Mouse (Mus musculus) hindbrain, embryonic 14.5 days (tissue): Measurements from ENCODE around the gene Ddc. TPM values are rescaled to one million over a fixed set of nuclear protein-coding genes. Genes with fewer than 3 reads are reported as not detected.

ENCODE experiments used
- ATAC-seq: fragments of 200-750 bp; cut with Nextera tagmentation; 2 replicates; pipeline ENCODE4 v1.8.0; 2017; ENCODE audit warnings: moderate number of reproducible peaks, mild to moderate bottlenecking, moderate TSS enrichment, moderate library complexity; ENCODE audit not compliant: low FRiP score
- DNase-seq: peaks from one replicate; pipeline ENCODE4 v3.0.0-alpha.2; 2015; ENCODE audit warnings: low spot score
- H3K27ac ChIP-seq: fragments of 300-500 bp; sonication (generic); 2 replicates; pipeline ENCODE4 v1.5.1; 2014; ENCODE audit warnings: mild to moderate bottlenecking, moderate library complexity
- H3K27me3 ChIP-seq: fragments of 300-500 bp; sonication (generic); 2 replicates; pipeline ENCODE4 v1.6.1; 2014; ENCODE audit warnings: mild to moderate bottlenecking, low read length, mixed read lengths; ENCODE audit not compliant: control insufficient read depth, insufficient read depth
- H3K36me3 ChIP-seq: fragments of 300-500 bp; sonication (generic); replicated peaks from 2 replicates; pipeline ENCODE4 v1.6.1; 2014; ENCODE audit not compliant: control insufficient read depth, insufficient read depth
- H3K4me1 ChIP-seq: fragments of 300-500 bp; sonication (generic); replicated peaks from 2 replicates; pipeline ENCODE4 v1.6.1; 2014; ENCODE audit warnings: antibody characterized with exemption, low read length, mixed read lengths; ENCODE audit not compliant: control insufficient read depth, insufficient read depth
- H3K4me2 ChIP-seq: fragments of 300-500 bp; sonication (generic); replicated peaks from 2 replicates; pipeline ENCODE4 v1.6.1; 2014; ENCODE audit warnings: mild to moderate bottlenecking, moderate library complexity
- H3K4me3 ChIP-seq: fragments of 300-500 bp; sonication (generic); replicated peaks from 2 replicates; pipeline ENCODE4 v1.5.1; 2014; ENCODE audit warnings: mild to moderate bottlenecking, low read length
- H3K9ac ChIP-seq: fragments of 300-500 bp; sonication (generic); 2 replicates; pipeline ENCODE4 v1.6.1; 2014
- H3K9me3 ChIP-seq: fragments of 300-500 bp; sonication (generic); 2 replicates; pipeline ENCODE4 v1.6.1; 2016; ENCODE audit warnings: low read length; ENCODE audit not compliant: control insufficient read depth
- WGBS: fragments of 180-500 bp; shearing (Covaris S2); extraction: QIAGEN DNeasy Blood & Tissue Kit; methylation state at CpG from one replicate; pipeline ENCODE4 v1.1.7; 2014; 5-methylcytosine and 5-hydroxymethylcytosine counted together
- polyA plus RNA-seq: library from polyadenylated mRNA; unstranded; fragments of >200 nt; fragmentation: Nextera tagmentation; extraction: Ambion mirVana; gene quantifications from 2 replicates; pipeline ENCODE4 v1.2.1, GENCODE M21; 2014

Ddc gene
- polyA plus RNA-seq, 1 experiment from 2014 or later, result 7.0 TPM

GRCm38 (mm10) chr11:11938591-11938990 lies 40.6 kb upstream of the Ddc start:
- no peaks in the 10 kb centered on the region for H3K4me1 ChIP-seq
- no peak overlapping the region for H3K4me3 ChIP-seq
- peaks cover 45% of the 10 kb centered on the region for H3K36me3 ChIP-seq
- H3K9ac ChIP-seq, result no peak overlapping the region
- no peak for ATAC-seq
- 100% methylated on average over 1 of the region's 1 CpGs for WGBS
- no peaks in the 10 kb centered on the region for H3K27me3 ChIP-seq
- H3K27ac ChIP-seq, result no peak overlapping the region
- H3K9me3 ChIP-seq, result no peaks in the 10 kb centered on the region
- DNase-seq, result no peak
- H3K4me2 ChIP-seq, result no peak overlapping the region

GRCm38 (mm10) chr11:11937340-11938030 lies 39.5 kb upstream of the Ddc start:
- no peak overlapping the region for H3K4me2 ChIP-seq
- no peaks in the 10 kb centered on the region for H3K9me3 ChIP-seq
- H3K27ac ChIP-seq, result no peak overlapping the region
- H3K4me3 ChIP-seq, result no peak overlapping the region
- no peak for ATAC-seq
- H3K4me1 ChIP-seq, result no peaks in the 10 kb centered on the region
- no peaks in the 10 kb centered on the region for H3K27me3 ChIP-seq
- H3K9ac ChIP-seq, result no peak overlapping the region
- DNase-seq, result no peak
- 91% methylated on average over 10 of the region's 10 CpGs for WGBS
- peaks cover 43% of the 10 kb centered on the region for H3K36me3 ChIP-seq

GRCm38 (mm10) chr11:11934808-11935207 lies 36.9 kb upstream of the Ddc start:
- H3K4me2 ChIP-seq, result no peak overlapping the region

GRCm38 (mm10) chr11:11932102-11932789 lies 34.3 kb upstream of the Ddc start:
- H3K4me3 ChIP-seq, result no peak overlapping the region
- H3K36me3 ChIP-seq, result peaks cover 32% of the 10 kb centered on the region
- H3K27ac ChIP-seq, result no peak overlapping the region
- H3K9me3 ChIP-seq, result no peaks in the 10 kb centered on the region
- no peaks in the 10 kb centered on the region for H3K27me3 ChIP-seq
- WGBS, result 56% methylated on average over 11 of the region's 11 CpGs
- no peak overlapping the region for H3K9ac ChIP-seq
- H3K4me1 ChIP-seq, result 0 out of 2 replicates have a peak, but pooled peaks cover 5% of the 10 kb centered on the region
- no peak overlapping the region for H3K4me2 ChIP-seq
- peak; percentile 59; the same call in 1 of the 2 replicates for ATAC-seq
- DNase-seq, result no peak

More at GRCm38 (mm10) chr11:11934808-11935207, 36.9 kb upstream of the Ddc start:
- Histone ChIP-seq H3K27ac (no peak overlapping the region), H3K4me3 (no peak overlapping the region), H3K36me3 (peaks cover 43% of the 10 kb centered on the region), H3K9ac (no peak overlapping the region), H3K4me1 (0 out of 2 replicates have a peak, but pooled peaks cover 5% of the 10 kb centered on the region), H3K27me3 (no peaks in the 10 kb centered on the region), H3K9me3 (no peaks in the 10 kb centered on the region)
- DNase-seq, result no peak
- WGBS, result 88% methylated on average over 8 of the region's 8 CpGs
- no peak for ATAC-seq

- ATAC-seq, result no peak
- Histone ChIP-seq H3K27ac (no peak overlapping the region), H3K9ac (no peak overlapping the region), H3K4me1 (0 out of 2 replicates have a peak, but pooled peaks cover 5% of the 10 kb centered on the region), H3K9me3 (no peaks in the 10 kb centered on the region), H3K4me3 (no peak overlapping the region), H3K36me3 (peaks cover 27% of the 10 kb centered on the region), H3K27me3 (no peaks in the 10 kb centered on the region), H3K4me2 (no peak overlapping the region)
- DNase-seq, result no peak
- 49% methylated on average over 5 of the region's 5 CpGs for WGBS
These were observed 33.7 kb upstream of the Ddc start for GRCm38 (mm10) chr11:11931688-11932087.

GRCm38 (mm10) chr11:11930527-11930926 lies 32.6 kb upstream of the Ddc start:
- Histone ChIP-seq H3K9me3 (no peaks in the 10 kb centered on the region), H3K9ac (no peak overlapping the region), H3K27ac (no peak overlapping the region), H3K4me1 (0 out of 2 replicates have a peak, but pooled peaks cover 5% of the 10 kb centered on the region), H3K27me3 (no peaks in the 10 kb centered on the region), H3K36me3 (peaks cover 17% of the 10 kb centered on the region), H3K4me3 (no peak overlapping the region), H3K4me2 (no peak overlapping the region)
- ATAC-seq (no peak), DNase-seq (no peak)
- 92% methylated on average over 11 of the region's 11 CpGs for WGBS

- 0 out of 2 replicates have a peak, but pooled peaks cover 5% of the 10 kb centered on the region for H3K4me1 ChIP-seq
- no peak overlapping the region for H3K4me2 ChIP-seq
- H3K36me3 ChIP-seq, result peaks cover 12% of the 10 kb centered on the region
- DNase-seq (no peak), ATAC-seq (no peak)
- no peak overlapping the region for H3K4me3 ChIP-seq
- no peaks in the 10 kb centered on the region for H3K27me3 ChIP-seq
- WGBS, result 91% methylated on average over 3 of the region's 3 CpGs
- no peaks in the 10 kb centered on the region for H3K9me3 ChIP-seq
- no peak overlapping the region for H3K9ac ChIP-seq
- H3K27ac ChIP-seq, result no peak overlapping the region
These were observed 31.1 kb upstream of the Ddc start for GRCm38 (mm10) chr11:11929059-11929458.

- 95% methylated on average over 2 of the region's 2 CpGs for WGBS
- H3K4me3 ChIP-seq, result no peak overlapping the region
- H3K9me3 ChIP-seq, result no peaks in the 10 kb centered on the region
- ATAC-seq, result no peak
- DNase-seq, result no peak
- no peak overlapping the region for H3K27ac ChIP-seq
- H3K4me2 ChIP-seq, result no peak overlapping the region
- H3K36me3 ChIP-seq, result peaks cover 7% of the 10 kb centered on the region
- no peak overlapping the region for H3K9ac ChIP-seq
- 0 out of 2 replicates have a peak, but pooled peaks cover 5% of the 10 kb centered on the region for H3K4me1 ChIP-seq
- H3K27me3 ChIP-seq, result no peaks in the 10 kb centered on the region
These were observed 30.6 kb upstream of the Ddc start for GRCm38 (mm10) chr11:11928586-11928985.

GRCm38 (mm10) chr11:11923900-11924299 lies 26.0 kb upstream of the Ddc start:
- Histone ChIP-seq H3K27ac (no peak overlapping the region), H3K9ac (no peak overlapping the region)

More at GRCm38 (mm10) chr11:11923900-11924299, 26.0 kb upstream of the Ddc start:
- Histone ChIP-seq H3K4me1 (no peaks in the 10 kb centered on the region), H3K27me3 (no peaks in the 10 kb centered on the region), H3K36me3 (no peaks in the 10 kb centered on the region), H3K4me3 (no peak overlapping the region), H3K4me2 (no peak overlapping the region), H3K9me3 (no peaks in the 10 kb centered on the region)
- 32% methylated on average over 3 of the region's 3 CpGs for WGBS
- ATAC-seq, result no peak
- DNase-seq, result no peak
